Mouse (Mus musculus): ENCODE data around the gene Stub1.

DNA sequence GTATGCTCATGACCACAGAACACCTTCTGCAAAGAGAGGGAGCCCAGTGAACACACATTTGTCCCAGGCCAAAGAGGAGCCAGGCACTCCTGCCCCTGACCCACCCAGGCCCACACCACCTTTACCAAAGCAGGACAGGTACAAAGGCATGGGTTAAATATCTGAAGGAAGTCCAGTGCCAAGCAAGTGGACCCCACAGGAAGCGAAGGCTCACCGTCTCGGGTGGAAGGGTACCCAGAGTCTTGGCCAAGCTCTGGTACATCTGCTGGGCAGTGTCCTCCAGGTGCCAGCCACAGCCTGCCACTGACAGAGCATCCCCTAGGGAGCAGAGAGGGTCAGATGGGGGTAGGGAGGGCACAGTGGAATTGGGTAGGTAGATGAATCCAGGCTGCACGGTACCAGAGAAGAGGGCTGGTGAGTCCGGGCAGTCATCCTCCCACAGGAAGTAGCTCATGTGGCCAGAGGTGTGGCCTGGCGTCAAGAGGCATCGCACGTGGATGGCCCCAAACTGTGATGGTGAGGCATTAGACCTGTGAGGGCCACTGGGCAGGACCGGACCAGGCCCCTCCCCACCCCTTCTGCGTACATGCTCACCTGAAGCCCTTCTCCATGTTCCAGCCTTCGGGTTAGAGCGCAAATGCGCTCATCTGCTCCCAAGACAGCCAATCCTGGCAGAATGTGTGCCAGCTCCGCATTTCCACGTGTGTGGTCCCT, 49.2 kb downstream of the Stub1 start:
- no peak for TF ChIP-seq CTCF (IDR thresholded peaks at IDR 0.05; ENCODE audit: low read depth)
- no peak for TF ChIP-seq EP300 (IDR thresholded peaks at IDR 0.05; ENCODE audit: low read depth)
